Mouse (Mus musculus) limb, embryonic 11.5 days (tissue): Measurements from ENCODE around the gene Ankrd52. TPM values are rescaled to one million over a fixed set of nuclear protein-coding genes. Genes with fewer than 3 reads are reported as not detected.

Experiments used
- ATAC-seq: fragments of 200-750 bp; cut with Nextera tagmentation; 2 replicates; pipeline ENCODE4 v1.8.0; 2017; ENCODE audit warnings: low read depth; ENCODE audit not compliant: insufficient number of reproducible peaks, low FRiP score, low TSS enrichment
- DNase-seq: peaks from one replicate; pipeline ENCODE4 v3.0.0-alpha.2; 2015; ENCODE audit warnings: low spot score
- H3K27ac ChIP-seq: fragments of 300-500 bp; sonication (generic); replicated peaks from 2 replicates; pipeline ENCODE4 v1.5.1; 2014; ENCODE audit warnings: low read depth, mild to moderate bottlenecking, low read length
- H3K27me3 ChIP-seq: fragments of 300-500 bp; sonication (generic); 2 replicates; pipeline ENCODE4 v1.6.1; 2014; ENCODE audit warnings: mild to moderate bottlenecking, low read length, mixed read lengths; ENCODE audit not compliant: control insufficient read depth, insufficient read depth
- H3K36me3 ChIP-seq: fragments of 300-500 bp; sonication (generic); 2 replicates; pipeline ENCODE4 v1.6.1; 2014; ENCODE audit warnings: mild to moderate bottlenecking, low read length, moderate library complexity, mixed read lengths; ENCODE audit not compliant: control insufficient read depth, insufficient read depth
- H3K4me1 ChIP-seq: fragments of 300-500 bp; sonication (generic); 2 replicates; pipeline ENCODE4 v1.6.1; 2014; ENCODE audit warnings: low read length, mixed read lengths; ENCODE audit not compliant: control insufficient read depth, insufficient read depth
- H3K4me2 ChIP-seq: fragments of 300-500 bp; sonication (generic); 2 replicates; pipeline ENCODE4 v1.6.1; 2014; ENCODE audit warnings: low read depth, mild to moderate bottlenecking, moderate library complexity; ENCODE audit not compliant: severe bottlenecking
- H3K4me3 ChIP-seq: fragments of 300-500 bp; sonication (generic); 2 replicates; pipeline ENCODE4 v1.5.1; 2014; ENCODE audit warnings: low read depth, low read length
- H3K9ac ChIP-seq: fragments of 300-500 bp; sonication (generic); 2 replicates; pipeline ENCODE4 v1.6.1; 2014; ENCODE audit warnings: mild to moderate bottlenecking, low read length
- H3K9me3 ChIP-seq: fragments of 300-500 bp; sonication (generic); 2 replicates; pipeline ENCODE4 v1.6.1; 2016; ENCODE audit warnings: low read length; ENCODE audit not compliant: control insufficient read depth
- WGBS: fragments of 180-500 bp; shearing (Covaris S2); extraction: QIAGEN DNeasy Blood & Tissue Kit; methylation state at CpG from one replicate; pipeline ENCODE4 v1.1.7; 2014; 5-methylcytosine and 5-hydroxymethylcytosine counted together
- polyA plus RNA-seq: library from polyadenylated mRNA; unstranded; fragments of >200 nt; fragmentation: Nextera tagmentation; extraction: Ambion mirVana; gene quantifications from 2 replicates; pipeline ENCODE4 v1.2.1, GENCODE M21; 2014

Ankrd52 gene
- polyA plus RNA-seq, 1 experiment from 2014 or later: 12.0 TPM

- H3K27me3 ChIP-seq: no peaks in the 10 kb centered on the region
- peaks cover 28% of the 10 kb centered on the region for H3K36me3 ChIP-seq
- H3K4me3 ChIP-seq: no peak overlapping the region
- no peaks in the 10 kb centered on the region for H3K9me3 ChIP-seq
- DNase-seq: peak; percentile 38
- 55% methylated on average over 3 of the region's 3 CpGs for whole genome bisulfite sequencing
- no peak overlapping the region for H3K4me2 ChIP-seq
- no peak overlapping the region for H3K9ac ChIP-seq
- no peak overlapping the region for H3K27ac ChIP-seq
- H3K4me1 ChIP-seq: no peaks in the 10 kb centered on the region
- ATAC-seq: no peak
These were observed 14.3 kb upstream of the Ankrd52 start for GRCm38 (mm10) chr10:128362568-128362967.

- ATAC-seq: no peak
- H3K27ac ChIP-seq: no peak overlapping the region
These were observed 9.0 kb upstream of the Ankrd52 start for GRCm38 (mm10) chr10:128367899-128368401.

GRCm38 (mm10) chr10:128368402-128369217 lies 8.3 kb upstream of the Ankrd52 start, which contains the start of gene Coq10a:
TSS of gene Coq10a (minus strand) at chr10:128368997.
- WGBS: under 1% methylated on average over 87 of the region's 87 CpGs
- DNase-seq (peak; percentile 88), ATAC-seq (peak; percentile 93)
- H3K4me1 ChIP-seq: no peaks in the 10 kb centered on the region; the same call in 1 of the 2 replicates
- peak within 1 kb of the TSS; percentile 65 for H3K9ac ChIP-seq
- H3K27me3 ChIP-seq: no peaks in the 10 kb centered on the region
- peak within 1 kb of the TSS; percentile 79 for H3K27ac ChIP-seq
- peaks cover 1% of the 10 kb centered on the region; the same call in 1 of the 2 replicates for H3K36me3 ChIP-seq
- H3K9me3 ChIP-seq: no peaks in the 10 kb centered on the region
- peak within 1 kb of the TSS; percentile 84 for H3K4me2 ChIP-seq
- peak within 1 kb of the TSS; percentile 66 for H3K4me3 ChIP-seq

More at GRCm38 (mm10) chr10:128367899-128368401, 9.0 kb upstream of the Ankrd52 start:
- no peak for DNase-seq
- Histone ChIP-seq H3K36me3 (peaks cover 7% of the 10 kb centered on the region; the same call in 1 of the 2 replicates), H3K9ac (peak overlapping the region; percentile 65), H3K27me3 (no peaks in the 10 kb centered on the region), H3K4me3 (peak overlapping the region; percentile 66), H3K9me3 (no peaks in the 10 kb centered on the region), H3K4me2 (peak overlapping the region; percentile 84), H3K4me1 (no peaks in the 10 kb centered on the region; the same call in 1 of the 2 replicates)
- 20% methylated on average over 19 of the region's 19 CpGs for WGBS

- Histone ChIP-seq H3K9me3 (no peaks in the 10 kb centered on the region), H3K9ac (peak overlapping the region; percentile 65), H3K4me2 (peak overlapping the region; percentile 84), H3K27ac (peak overlapping the region; percentile 79), H3K4me3 (peak overlapping the region; percentile 66), H3K36me3 (no peaks in the 10 kb centered on the region; the same call in 1 of the 2 replicates), H3K27me3 (no peaks in the 10 kb centered on the region), H3K4me1 (no peaks in the 10 kb centered on the region; the same call in 1 of the 2 replicates)
- ATAC-seq (no peak), DNase-seq (no peak)
- 9% methylated on average over 9 of the region's 9 CpGs for WGBS
These were observed 7.7 kb upstream of the Ankrd52 start for GRCm38 (mm10) chr10:128369218-128369543.

- no peaks in the 10 kb centered on the region for H3K9me3 ChIP-seq
- no peaks in the 10 kb centered on the region; the same call in 1 of the 2 replicates for H3K36me3 ChIP-seq
- H3K4me1 ChIP-seq: no peaks in the 10 kb centered on the region; the same call in 1 of the 2 replicates
- H3K27ac ChIP-seq: no peak overlapping the region
- 83% methylated on average over 6 of the region's 6 CpGs for WGBS
- ATAC-seq: no peak
- peak overlapping the region; percentile 66; the same call in 1 of the 2 replicates for H3K4me3 ChIP-seq
- H3K4me2 ChIP-seq: peak overlapping the region; percentile 84
- no peak for DNase-seq
- H3K27me3 ChIP-seq: no peaks in the 10 kb centered on the region
- H3K9ac ChIP-seq: peak overlapping the region; percentile 65; the same call in 1 of the 2 replicates
These were observed 7.3 kb upstream of the Ankrd52 start for GRCm38 (mm10) chr10:128369599-128369998.

- Histone ChIP-seq H3K4me2 (no peak overlapping the region), H3K4me1 (no peaks in the 10 kb centered on the region; the same call in 1 of the 2 replicates), H3K9me3 (no peaks in the 10 kb centered on the region), H3K27ac (no peak overlapping the region), H3K4me3 (no peak overlapping the region), H3K36me3 (no peaks in the 10 kb centered on the region; the same call in 1 of the 2 replicates), H3K27me3 (no peaks in the 10 kb centered on the region), H3K9ac (no peak overlapping the region)
- no peak for DNase-seq
- 63% methylated on average over 6 of the region's 6 CpGs for WGBS
- no peak for ATAC-seq
These were observed 6.9 kb upstream of the Ankrd52 start for GRCm38 (mm10) chr10:128370021-128370420.

- H3K4me2 ChIP-seq: no peak overlapping the region
- H3K9me3 ChIP-seq: no peaks in the 10 kb centered on the region
- H3K4me1 ChIP-seq: no peaks in the 10 kb centered on the region; the same call in 1 of the 2 replicates
- H3K36me3 ChIP-seq: no peaks in the 10 kb centered on the region
- ATAC-seq (no peak), DNase-seq (no peak)
- H3K27ac ChIP-seq: no peak overlapping the region
- H3K9ac ChIP-seq: no peak overlapping the region; the same call in 1 of the 2 replicates
- H3K27me3 ChIP-seq: no peaks in the 10 kb centered on the region
- 35% methylated on average over 4 of the region's 4 CpGs for WGBS
- no peak overlapping the region for H3K4me3 ChIP-seq
These were observed 6.3 kb upstream of the Ankrd52 start for GRCm38 (mm10) chr10:128370601-128371000.

- no peaks in the 10 kb centered on the region for H3K9me3 ChIP-seq
- H3K9ac ChIP-seq: no peak overlapping the region
- H3K27me3 ChIP-seq: no peaks in the 10 kb centered on the region
- no peak for DNase-seq
- ATAC-seq: no peak
- H3K4me1 ChIP-seq: peaks cover 6% of the 10 kb centered on the region; the same call in 1 of the 2 replicates
- no peak overlapping the region for H3K4me2 ChIP-seq
- 84% methylated on average over 5 of the region's 5 CpGs for whole genome bisulfite sequencing
- no peaks in the 10 kb centered on the region for H3K36me3 ChIP-seq
- H3K27ac ChIP-seq: no peak overlapping the region
- H3K4me3 ChIP-seq: no peak overlapping the region
These were observed 4.8 kb upstream of the Ankrd52 start for GRCm38 (mm10) chr10:128372142-128372541.
